Mouse (Mus musculus) 416B (cell line): ENCODE data around the gene Adamts3.

Experiments
- DNase-seq: peaks from one replicate; pipeline ENCODE4 v3.0.0; 2011; ENCODE audit warnings: low read depth

Gene Adamts3

GRCm38 (mm10) chr5:89709459-89709858 is 173.7 kb downstream of the Adamts3 start:
- no peak for DNase-seq

GRCm38 (mm10) chr5:89704264-89704663 is 178.9 kb downstream of the Adamts3 start:
- DNase-seq, result no peak

- no peak for DNase-seq
Observed at GRCm38 (mm10) chr5:89701241-89702007, 181.7 kb downstream of the Adamts3 start.

GRCm38 (mm10) chr5:89687826-89688225 is 195.3 kb downstream of the Adamts3 start:
- no peak for DNase-seq

GRCm38 (mm10) chr5:89679871-89680536 is 203.1 kb downstream of the Adamts3 start:
- peak; percentile 64 for DNase-seq

- DNase-seq, result no peak
Observed at GRCm38 (mm10) chr5:89678148-89678547, 205.0 kb downstream of the Adamts3 start.

GRCm38 (mm10) chr5:89674066-89674848 is 208.9 kb downstream of the Adamts3 start:
- no peak for DNase-seq

GRCm38 (mm10) chr5:89672950-89673349 is 210.2 kb downstream of the Adamts3 start:
- no peak for DNase-seq

- DNase-seq, result no peak
Observed at GRCm38 (mm10) chr5:89654327-89654726, 228.8 kb downstream of the Adamts3 start.

GRCm38 (mm10) chr5:89653862-89654261 is 229.3 kb downstream of the Adamts3 start:
- DNase-seq, result no peak

- no peak for DNase-seq
Observed at GRCm38 (mm10) chr5:89646940-89647339, 236.2 kb downstream of the Adamts3 start.

GRCm38 (mm10) chr5:89635434-89635833 is 247.7 kb downstream of the Adamts3 start:
- no peak for DNase-seq

- no peak for DNase-seq
Observed at GRCm38 (mm10) chr5:89631599-89631998, 251.5 kb downstream of the Adamts3 start.
